Mouse (Mus musculus): ENCODE results near the gene Slc24a4.
"Not testable (repeated sequence)": the region's sequence is repeated elsewhere in the genome, so short reads cannot be mapped to it uniquely, and the experiment has no call there.

The Slc24a4 gene

DNA sequence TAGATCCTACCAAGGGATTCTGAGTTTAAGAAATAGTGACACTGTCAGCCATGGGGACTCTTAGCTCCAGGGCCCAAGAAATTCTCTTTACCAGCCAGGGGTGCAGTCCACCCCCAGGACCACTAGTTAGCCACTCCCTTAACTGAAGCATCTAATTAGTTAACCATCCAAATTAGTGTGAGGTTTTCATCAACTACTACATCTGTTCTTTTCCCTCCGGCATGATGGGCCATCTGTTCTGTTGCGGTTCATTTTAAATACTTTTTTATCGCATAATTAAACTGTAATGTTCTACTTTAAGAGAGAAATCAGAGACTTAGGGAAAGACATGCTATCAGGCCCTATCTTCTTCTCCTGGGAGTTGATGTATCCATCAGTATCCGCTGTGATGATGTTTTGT lies 121.8 kb downstream of the Slc24a4 start:
- peak; percentile 51 for DNase-seq (ENCODE audit: low spot score)

GRCm38 (mm10) chr12:102251070-102251469 lies 122.5 kb downstream of the Slc24a4 start:
- DNase-seq (ENCODE audit: low spot score), result peak; percentile 30

DNA sequence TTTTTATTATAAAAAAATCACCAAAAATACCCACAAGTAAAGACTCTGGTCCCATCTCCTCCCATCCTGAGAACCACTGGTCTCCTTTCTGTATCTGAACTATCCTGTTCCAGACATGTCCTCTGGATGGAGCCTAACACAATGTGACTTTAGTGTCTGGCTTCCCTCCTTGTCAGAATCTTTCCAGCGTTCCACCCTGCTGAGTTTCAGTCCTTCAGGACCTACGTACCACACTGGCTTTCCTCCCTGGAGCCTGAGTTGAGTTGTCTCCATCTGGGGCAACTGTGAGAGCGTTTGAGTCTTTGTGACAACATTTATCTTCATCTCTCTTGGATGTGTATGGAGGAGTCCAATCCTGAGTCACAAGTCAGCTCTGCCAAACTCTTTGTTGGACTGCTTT lies 123.5 kb downstream of the Slc24a4 start:
- no peak for DNase-seq (ENCODE audit: low spot score)

GRCm38 (mm10) chr12:102252525-102252924 lies 124.0 kb downstream of the Slc24a4 start:
- no peak for DNase-seq (ENCODE audit: low spot score)

DNA sequence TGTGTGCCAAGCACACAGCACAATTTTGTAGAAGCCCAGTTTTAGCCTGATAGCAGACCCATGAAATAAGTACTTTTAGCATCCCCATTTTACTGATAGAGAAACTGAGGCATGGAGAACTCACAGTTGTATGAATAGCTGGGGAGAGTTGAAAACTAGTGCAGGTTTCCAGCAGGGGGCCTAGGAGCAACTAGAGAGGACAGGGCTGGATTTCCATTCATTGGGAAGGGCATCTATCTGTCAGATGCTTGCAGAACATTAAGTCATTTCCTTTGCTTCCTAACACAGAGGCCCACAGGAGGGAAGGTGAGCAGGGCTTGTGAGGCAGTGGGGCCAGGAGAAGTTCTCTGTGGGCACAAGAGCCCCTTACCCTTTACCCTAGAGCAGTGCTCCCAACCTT lies 126.5 kb downstream of the Slc24a4 start:
- DNase-seq (ENCODE audit: low spot score), result no peak

DNA sequence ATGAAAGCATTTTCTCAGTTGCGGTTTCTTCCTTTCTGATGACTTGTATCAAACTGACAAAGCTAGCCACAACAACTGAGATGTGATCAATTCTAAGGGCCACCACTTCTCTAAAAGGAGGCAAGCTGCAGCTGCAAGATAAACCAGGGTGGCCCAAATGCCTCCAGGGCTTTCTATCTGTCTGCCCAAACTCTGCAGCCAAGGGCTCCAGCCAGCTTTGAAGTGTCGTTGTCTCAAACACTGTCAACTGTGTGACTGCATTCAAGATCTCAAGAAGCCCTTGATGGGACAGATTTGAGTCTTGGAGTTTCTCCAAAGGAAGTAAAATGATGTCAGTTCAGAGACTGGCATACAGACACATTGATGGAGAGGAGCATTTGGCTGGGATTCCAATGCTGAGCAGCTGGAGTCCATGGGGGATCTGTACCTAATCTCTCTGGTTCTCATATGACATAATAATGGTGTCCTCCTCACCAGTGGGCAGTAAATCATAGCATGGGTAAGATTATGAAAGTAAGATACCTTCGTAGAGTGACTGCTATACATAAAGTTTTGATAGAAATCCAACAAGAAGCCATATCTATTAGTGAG lies 130.1 kb downstream of the Slc24a4 start:
- DNase-seq (ENCODE audit: low spot score), result no peak

- no peak for DNase-seq (ENCODE audit: low spot score)
Observed at GRCm38 (mm10) chr12:102261933-102262396, 133.4 kb downstream of the Slc24a4 start.

DNA sequence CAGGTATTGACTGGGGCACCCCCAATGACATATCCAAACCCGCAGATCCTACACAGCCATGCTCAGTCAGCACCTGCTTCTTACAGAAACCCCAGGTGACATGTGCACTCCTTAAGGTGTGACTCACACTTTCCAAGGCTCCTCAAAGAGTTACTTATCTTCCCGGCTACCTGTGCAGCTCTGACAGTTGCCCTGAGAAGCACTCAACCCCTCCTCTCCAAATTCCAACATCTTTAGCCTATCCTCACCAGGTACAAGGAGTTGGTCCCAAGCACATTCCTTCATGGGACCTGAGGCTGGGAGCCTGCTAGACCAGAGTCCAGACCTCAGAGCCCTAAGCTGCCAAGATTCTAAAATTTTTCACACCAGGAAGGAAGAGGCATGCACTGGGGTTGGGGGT lies 134.3 kb downstream of the Slc24a4 start:
- DNase-seq (ENCODE audit: low spot score), result no peak

GRCm38 (mm10) chr12:102263249-102263648 lies 134.7 kb downstream of the Slc24a4 start:
- DNase-seq (ENCODE audit: low spot score), result no peak

DNA sequence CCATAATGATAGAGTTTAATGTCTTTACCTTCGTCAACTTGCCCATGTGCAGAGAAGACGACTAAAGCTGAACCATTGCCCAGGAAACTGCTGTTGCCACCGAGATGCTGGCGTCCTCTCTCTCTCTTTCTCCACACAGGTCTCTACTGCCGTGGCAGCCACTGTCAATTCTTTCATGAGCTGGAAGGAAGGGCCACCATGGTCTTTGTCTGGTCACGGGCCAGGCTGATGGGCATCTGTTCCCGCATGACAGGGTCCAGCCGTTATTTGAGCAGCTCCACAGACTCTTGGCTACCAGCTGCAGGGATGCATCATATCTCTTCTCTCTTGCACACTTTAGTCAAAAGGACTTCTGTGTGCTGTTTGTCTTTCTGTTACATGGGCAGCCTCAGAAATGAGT lies 137.9 kb downstream of the Slc24a4 start:
- DNase-seq (ENCODE audit: low spot score), result no peak

DNA sequence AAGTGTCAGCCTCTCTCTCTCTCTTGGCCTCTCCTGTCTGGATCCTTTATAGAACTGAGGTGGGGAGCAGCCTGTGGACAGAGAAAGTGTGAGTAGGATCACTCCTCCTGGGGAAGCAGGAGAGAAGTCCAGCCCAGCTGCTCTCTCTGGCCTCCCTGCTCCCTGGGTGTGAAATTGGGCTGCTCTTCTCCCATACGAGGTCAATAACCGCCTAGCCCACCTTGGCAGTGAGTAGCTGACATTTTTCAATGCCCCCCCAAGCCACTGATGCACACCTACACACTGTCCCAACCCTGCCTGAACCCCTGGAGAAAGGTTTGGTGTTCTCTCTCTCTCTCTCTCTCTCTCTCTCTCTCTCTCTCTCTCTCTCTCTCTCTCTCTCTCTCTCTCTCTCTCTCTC lies 140.6 kb downstream of the Slc24a4 start:
- no peak for DNase-seq (ENCODE audit: low spot score)

DNA sequence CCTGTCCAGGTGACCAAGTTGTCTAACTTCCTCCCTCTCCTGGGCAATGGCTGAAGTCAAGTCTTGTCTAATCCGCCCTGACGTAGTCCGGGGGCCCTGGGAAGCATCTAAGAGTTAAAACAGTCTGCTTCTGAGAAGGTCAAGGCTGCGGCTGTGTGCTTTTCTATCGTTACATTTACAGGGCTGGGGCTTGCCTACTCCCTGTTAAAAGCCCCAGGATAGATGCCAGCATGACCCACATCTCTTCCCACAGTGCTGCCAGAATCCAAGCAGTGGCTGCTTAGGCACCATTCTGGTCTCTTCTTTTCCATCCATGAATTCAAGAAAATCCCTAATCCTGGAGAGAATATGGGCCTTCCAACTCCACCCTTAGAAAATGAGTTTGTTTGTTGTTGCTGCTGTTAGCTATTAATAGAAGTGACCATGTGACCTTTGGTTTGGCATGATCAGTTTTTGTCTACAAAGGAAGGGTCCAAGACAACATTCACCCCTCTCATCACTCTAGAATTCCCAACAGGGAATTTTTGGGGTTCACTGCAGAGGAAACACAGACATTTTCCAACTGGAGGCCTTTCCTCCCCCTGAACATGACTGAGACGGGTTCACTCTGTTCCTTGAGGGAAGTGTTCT lies 142.4 kb downstream of the Slc24a4 start:
- DNase-seq (ENCODE audit: low spot score), result no peak

DNA sequence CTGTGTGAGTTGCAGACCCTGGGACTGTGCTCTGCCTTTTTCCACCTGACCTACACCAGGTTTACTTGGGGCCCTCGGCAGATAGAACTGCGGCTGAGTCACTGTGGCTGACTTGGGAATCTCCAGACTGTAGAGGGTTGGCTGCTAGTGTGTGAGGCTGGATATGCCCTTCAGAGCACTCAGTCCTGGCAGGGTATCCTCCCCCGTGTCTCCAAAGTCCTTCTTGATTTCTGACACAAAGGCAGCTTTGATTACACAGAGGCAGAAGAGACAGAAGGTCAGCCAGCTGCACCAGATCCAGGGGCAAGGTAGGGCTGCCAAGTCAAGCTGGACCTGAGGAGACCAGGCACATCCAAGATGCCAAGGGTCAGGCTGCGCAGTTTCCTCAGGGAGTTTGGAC lies 142.9 kb downstream of the Slc24a4 start:
- no peak for DNase-seq (ENCODE audit: low spot score)

- DNase-seq (ENCODE audit: low spot score), result no peak
Observed at GRCm38 (mm10) chr12:102275833-102276443, 147.4 kb downstream of the Slc24a4 start.

DNA sequence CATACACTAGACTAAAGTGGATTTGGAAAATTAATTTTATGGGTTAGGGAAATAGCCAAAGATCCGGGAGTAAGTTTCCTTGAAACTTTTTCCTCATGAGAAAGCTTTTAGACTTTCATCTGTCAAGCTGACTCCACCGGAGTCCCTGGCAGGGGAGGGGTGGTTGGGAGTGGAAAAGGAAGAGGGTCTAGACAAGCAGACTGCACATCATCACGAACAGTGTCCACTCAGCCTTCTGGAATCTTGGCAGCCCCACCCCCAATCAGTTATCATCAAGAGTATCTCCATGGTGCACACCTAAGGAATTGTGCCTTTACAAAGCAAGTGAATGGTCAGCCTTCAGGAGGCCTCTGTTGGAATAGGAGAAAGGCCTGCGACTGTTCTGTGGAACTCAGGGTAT lies 151.8 kb downstream of the Slc24a4 start:
- DNase-seq (ENCODE audit: low spot score), result not testable (repeated sequence)

DNA sequence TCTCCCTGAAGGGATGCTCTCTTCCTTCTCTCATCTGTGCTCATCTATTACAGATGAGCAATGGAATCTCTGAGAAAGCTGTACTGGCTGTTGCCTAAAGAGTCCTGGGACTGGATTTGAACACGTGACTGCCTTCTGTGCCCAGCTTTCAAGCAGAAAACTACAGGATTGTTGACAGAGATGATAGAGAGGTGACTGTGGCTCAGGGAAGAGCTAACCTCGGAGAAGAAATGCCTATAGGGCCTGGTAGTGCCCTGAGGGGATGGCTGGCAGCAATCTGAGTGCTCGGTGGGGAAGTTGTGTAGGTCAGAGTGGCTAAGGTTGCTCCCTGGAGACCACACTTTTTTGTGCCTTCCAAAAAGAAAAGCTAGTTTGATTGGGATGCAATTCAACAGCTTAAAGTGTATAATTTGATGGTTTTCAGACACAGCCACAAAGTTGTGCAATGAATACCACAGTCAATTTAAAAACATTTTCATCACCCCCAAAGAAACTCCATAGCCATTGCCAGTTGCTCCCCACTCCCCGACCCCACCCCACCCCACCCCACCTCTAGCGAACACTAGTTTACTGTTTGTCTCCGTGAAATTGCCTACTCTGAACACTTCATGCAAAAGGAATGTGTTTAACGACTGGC lies 152.5 kb downstream of the Slc24a4 start:
- no peak for DNase-seq (ENCODE audit: low spot score)

DNA sequence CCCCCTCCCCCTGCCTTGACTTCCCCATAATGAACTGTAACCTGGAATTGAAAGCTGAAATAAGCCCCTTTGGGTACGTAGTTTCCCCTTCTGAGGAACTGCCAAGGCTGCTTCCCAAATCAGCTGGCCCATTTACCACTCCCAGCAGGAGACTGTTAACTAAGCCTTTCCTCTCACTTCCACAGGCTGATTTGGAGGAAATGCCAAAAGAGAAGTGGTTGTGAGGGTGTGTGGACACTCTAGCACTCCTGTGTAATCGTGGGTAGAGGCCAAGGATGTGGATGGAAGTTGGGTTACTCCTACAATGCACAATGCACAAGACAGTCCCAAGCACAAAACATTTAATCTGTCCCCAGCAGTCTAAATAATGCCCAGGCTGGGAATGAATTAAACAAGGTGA lies 153.6 kb downstream of the Slc24a4 start:
- no peak for DNase-seq (ENCODE audit: low spot score)

- no peak for DNase-seq (ENCODE audit: low spot score)
Observed at GRCm38 (mm10) chr12:102282763-102283482, 154.4 kb downstream of the Slc24a4 start, which contains the start of gene Rin3. TSS of gene Rin3 (plus strand) at chr12:102283048.

GRCm38 (mm10) chr12:102283483-102284266 lies 155.1 kb downstream of the Slc24a4 start:
- DNase-seq (ENCODE audit: low spot score), result no peak

DNA sequence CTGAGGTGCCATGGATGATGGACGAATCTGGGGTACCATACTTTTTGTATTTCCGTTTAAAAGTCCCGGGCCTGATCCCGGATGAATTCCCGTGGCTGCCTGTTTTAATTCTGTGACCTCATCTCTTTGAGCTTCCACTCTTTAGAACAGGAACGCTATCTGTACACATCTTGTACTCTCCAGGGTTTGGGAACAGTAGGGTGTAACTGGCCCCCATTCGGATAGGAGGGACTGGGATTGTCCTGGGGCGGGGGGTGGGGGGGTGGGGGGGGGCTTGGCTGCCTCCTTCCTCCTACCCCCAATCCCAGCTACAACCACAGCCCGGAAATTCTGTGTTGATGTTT lies 155.7 kb downstream of the Slc24a4 start:
- DNase-seq (ENCODE audit: low spot score), result no peak

DNA sequence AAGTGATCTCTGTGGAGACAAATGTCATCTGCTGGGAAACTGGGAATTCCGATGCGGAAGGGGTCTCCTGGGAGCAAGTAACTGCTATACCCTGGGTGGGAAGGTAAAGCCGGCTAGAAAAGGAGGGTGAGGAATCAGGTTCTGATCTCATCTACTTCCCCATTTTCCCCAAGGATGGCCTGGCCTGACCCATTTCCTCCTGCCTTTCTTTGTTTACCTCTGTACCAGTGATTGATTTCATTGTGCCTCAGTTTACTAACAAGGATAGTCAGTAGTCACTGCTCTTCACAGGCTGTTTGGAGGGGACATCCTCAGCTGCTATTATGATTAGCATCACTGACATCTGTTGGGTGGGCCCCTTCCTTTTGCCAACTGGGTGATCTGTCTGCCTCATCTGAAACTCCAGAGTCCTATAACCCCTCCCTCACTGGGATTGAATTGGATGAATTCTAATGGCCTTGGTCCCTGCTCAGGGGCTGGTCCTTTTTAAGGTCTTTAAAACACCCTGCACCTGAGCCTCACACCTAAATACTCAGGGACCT lies 156.2 kb downstream of the Slc24a4 start:
- DNase-seq (ENCODE audit: low spot score), result no peak
